Mouse (Mus musculus): ENCODE results near the gene Dll3.
"Not testable (repeated sequence)": the region's sequence is repeated elsewhere in the genome, so short reads cannot be mapped to it uniquely, and the experiment has no call there.

The Dll3 gene

GRCm38 (mm10) chr7:28243943-28244342 lies 58.1 kb downstream of the Dll3 start:
- DNase-seq: not testable (repeated sequence)

Measured in cerebellum, postnatal 10 days (tissue).